8 mouse cellular contexts compared by ENCODE assay signal in genomic region chr2:30716580-30717565, GRCm38 (mm10).
A peak's percentile ranks its signal among the peaks of the same experiment; 100 is the strongest.
DNase-seq lines count a peak whose midpoint lies in the region; ATAC-seq and TF ChIP-seq lines count a peak whose summit lies in the region.

No protein-coding gene starts in this region.

- TF ChIP-seq CTCF in kidney, postnatal 0 days (IDR thresholded peaks at IDR 0.05; ENCODE audit: low read depth): peak; percentile 33

- no peaks in the 10 kb centered on the region for H3K27me3 ChIP-seq in embryonic facial prominence, embryonic 11.5 days (ENCODE audit: control insufficient read depth, insufficient read depth, low read length)
- H3K27me3 ChIP-seq in heart, embryonic 14.5 days (ENCODE audit: control insufficient read depth, insufficient read depth, low read length): no peaks in the 10 kb centered on the region
- no peaks in the 10 kb centered on the region for H3K27me3 ChIP-seq in kidney, postnatal 0 days (ENCODE audit: insufficient read depth, low read length)

- H3K4me3 ChIP-seq in embryonic facial prominence, embryonic 11.5 days (ENCODE audit: low read depth, low read length): no peak overlapping the region
- H3K4me3 ChIP-seq in heart, embryonic 14.5 days (ENCODE audit: control insufficient read depth in 1 of 2, insufficient read depth in 1 of 2, low read depth in 1 of 2, low read length in 2 of 2): 0 out of 4 replicates have a peak overlapping the region, but pooled peaks of 1 of the 2 experiments have one; percentile 2
- H3K4me3 ChIP-seq in kidney, postnatal 0 days (replicated peaks; ENCODE audit: low read depth, low read length): no peak overlapping the region

- WGBS in embryonic facial prominence, embryonic 11.5 days: under 1% methylated on average over 24 of the region's 24 CpGs
- WGBS in heart, embryonic 14.5 days: under 1% methylated on average over 24 of the region's 24 CpGs
- under 1% methylated on average over 24 of the region's 24 CpGs for WGBS in kidney, postnatal 0 days

- H3K4me2 ChIP-seq in embryonic facial prominence, embryonic 11.5 days (ENCODE audit: low read depth, low read length): peak overlapping the region; percentile 35
- H3K4me2 ChIP-seq in heart, embryonic 14.5 days (ENCODE audit: low read length): peak overlapping the region; percentile 70
- H3K4me2 ChIP-seq in kidney, postnatal 0 days (ENCODE audit: low read length): peak overlapping the region; percentile 41

- peaks cover 43% of the 10 kb centered on the region for H3K4me1 ChIP-seq in embryonic facial prominence, embryonic 11.5 days (ENCODE audit: control insufficient read depth, insufficient read depth, low read length)
- peaks cover 59 to 76% of the 10 kb centered on the region in 2 experiments for H3K4me1 ChIP-seq in heart, embryonic 14.5 days (ENCODE audit: control insufficient read depth in 2 of 2, insufficient read depth in 2 of 2, low read length in 2 of 2)
- H3K4me1 ChIP-seq in kidney, postnatal 0 days (replicated peaks; ENCODE audit: insufficient read depth, low read length): peaks cover 66% of the 10 kb centered on the region

- peak overlapping the region; percentile 32 for H3K9ac ChIP-seq in embryonic facial prominence, embryonic 11.5 days (replicated peaks; ENCODE audit: low read length)
- H3K9ac ChIP-seq in heart, embryonic 14.5 days (ENCODE audit: low read length): peak overlapping the region; percentile 76
- H3K9ac ChIP-seq in kidney, postnatal 0 days (ENCODE audit: low read depth, low read length): peak overlapping the region; percentile 52

- no peaks in the 10 kb centered on the region for H3K9me3 ChIP-seq in embryonic facial prominence, embryonic 11.5 days (replicated peaks; ENCODE audit: control insufficient read depth, low read length)
- no peaks in the 10 kb centered on the region for H3K9me3 ChIP-seq in heart, embryonic 14.5 days (ENCODE audit: control insufficient read depth, low read length)
- no peaks in the 10 kb centered on the region for H3K9me3 ChIP-seq in kidney, postnatal 0 days (replicated peaks; ENCODE audit: low read length)

- no peaks in the 10 kb centered on the region for H3K36me3 ChIP-seq in embryonic facial prominence, embryonic 11.5 days (replicated peaks; ENCODE audit: control insufficient read depth, insufficient read depth, low read depth, low read length)
- H3K36me3 ChIP-seq in heart, embryonic 14.5 days (ENCODE audit: control insufficient read depth, insufficient read depth, low read length): no peaks in the 10 kb centered on the region
- no peaks in the 10 kb centered on the region for H3K36me3 ChIP-seq in kidney, postnatal 0 days (ENCODE audit: insufficient read depth, low read length)

- H3K27ac ChIP-seq in embryonic facial prominence, embryonic 11.5 days (replicated peaks; ENCODE audit: low read depth, low read length): peak overlapping the region; percentile 85
- H3K27ac ChIP-seq in heart, embryonic 14.5 days (replicated peaks in 1 of 2; ENCODE audit: control insufficient read depth in 1 of 2, insufficient read depth in 1 of 2, low read depth in 2 of 2, low read length in 2 of 2): peak overlapping the region; percentile 78 to 98
- peak overlapping the region; percentile 99 for H3K27ac ChIP-seq in kidney, postnatal 0 days

- ATAC-seq in embryonic facial prominence, embryonic 11.5 days (replicated peaks; ENCODE audit: insufficient number of reproducible peaks, low FRiP score, low TSS enrichment, low read depth): no peak
- no peak for ATAC-seq in heart, embryonic 14.5 days (ENCODE audit: insufficient number of reproducible peaks, insufficient read depth, low FRiP score, low read depth)
- ATAC-seq in kidney, postnatal 0 days (replicated peaks; ENCODE audit: low FRiP score, low read depth): peak; percentile 55

- peak; percentile 62 for DNase-seq in ovary, postnatal 36 days (ENCODE audit: low spot score)
- DNase-seq in ovary, postnatal 14 days (ENCODE audit: low spot score): no peak
- peak; percentile 90 for DNase-seq in embryonic facial prominence, embryonic 11.5 days (ENCODE audit: low spot score)
- DNase-seq in kidney, postnatal 0 days (ENCODE audit: low spot score): peak; percentile 82
- DNase-seq in lung, postnatal 25 days (ENCODE audit: low spot score): peak; percentile 72
- DNase-seq in testis, postnatal 14 days (ENCODE audit: low spot score): peak; percentile 55
- DNase-seq in layer of hippocampus, adult 18-20 months (ENCODE audit: low spot score in 2 of 2): no peak

Comparison
In these comparisons a context has a peak if more than half of its experiments do, and no peak if none do; other contexts are left out.
1. DNase-seq: peak in ovary, postnatal 36 days (single experiment), embryonic facial prominence, embryonic 11.5 days (single experiment), kidney, postnatal 0 days (single experiment), lung, postnatal 25 days (single experiment) and testis, postnatal 14 days (single experiment); none in ovary, postnatal 14 days (single experiment) and layer of hippocampus, adult 18-20 months (0 of 2).
2. Peak in every context shown above with its lines, with median percentiles within 50 percentile points of each other: H3K27ac ChIP-seq, H3K4me2 ChIP-seq and H3K9ac ChIP-seq.